ENCODE assay signal across 8 mouse cellular contexts in genomic region chr3:146403770-146404169, GRCm38 (mm10). TPM values are rescaled to one million over a fixed set of nuclear protein-coding genes. Genes with fewer than 3 reads are reported as not detected.
DNase-seq lines count a peak whose midpoint lies in the region; ATAC-seq lines count a peak whose summit lies in the region.

No protein-coding gene starts in this region.

- no peak for DNase-seq in heart, postnatal 14 days
- peak; percentile 47 for DNase-seq in brain, adult 2 months (ENCODE audit: low read depth, low spot score)
- no peak for DNase-seq in midbrain, embryonic 14.5 days
- no peak for DNase-seq in urinary bladder, postnatal 4 days (ENCODE audit: low spot score in 2 of 2)
- DNase-seq in urinary bladder, postnatal 10 days (ENCODE audit: low spot score), result no peak
- DNase-seq in frontal cortex, adult 2 months (ENCODE audit: extremely low spot score in 1 of 2, low spot score in 1 of 2), result no peak

- peaks cover 5 to 16% of the 10 kb centered on the region in 2 experiments for H3K4me1 ChIP-seq in heart, embryonic 14.5 days (ENCODE audit: control insufficient read depth in 2 of 2, insufficient read depth in 2 of 2, low read length in 2 of 2)
- H3K4me1 ChIP-seq in hindbrain, embryonic 13.5 days (replicated peaks), result peaks cover 36% of the 10 kb centered on the region
- peaks cover 25% of the 10 kb centered on the region for H3K4me1 ChIP-seq in midbrain, embryonic 14.5 days (ENCODE audit: control insufficient read depth, insufficient read depth, low read length)

- peak overlapping the region; percentile 3 to 5; a peak in 1 of 4 replicates for H3K27ac ChIP-seq in heart, embryonic 14.5 days (replicated peaks in 1 of 2; ENCODE audit: control insufficient read depth in 1 of 2, insufficient read depth in 1 of 2, low read depth in 2 of 2, low read length in 2 of 2)
- peak overlapping the region; percentile 88 for H3K27ac ChIP-seq in hindbrain, embryonic 13.5 days
- peak overlapping the region; percentile 84; the same call in 1 of the 2 replicates for H3K27ac ChIP-seq in midbrain, embryonic 14.5 days (replicated peaks; ENCODE audit: low read depth, low read length)

- H3K27me3 ChIP-seq in heart, embryonic 14.5 days (ENCODE audit: control insufficient read depth, insufficient read depth, low read length), result no peaks in the 10 kb centered on the region
- H3K27me3 ChIP-seq in hindbrain, embryonic 13.5 days, result 0 out of 2 replicates have a peak, but pooled peaks cover 4% of the 10 kb centered on the region
- no peaks in the 10 kb centered on the region for H3K27me3 ChIP-seq in midbrain, embryonic 14.5 days (ENCODE audit: control insufficient read depth, insufficient read depth, low read length)

- no peaks in the 10 kb centered on the region for H3K36me3 ChIP-seq in heart, embryonic 14.5 days (ENCODE audit: control insufficient read depth, insufficient read depth, low read length)
- H3K36me3 ChIP-seq in hindbrain, embryonic 13.5 days, result no peaks in the 10 kb centered on the region
- no peaks in the 10 kb centered on the region for H3K36me3 ChIP-seq in midbrain, embryonic 14.5 days (ENCODE audit: control insufficient read depth, insufficient read depth, low read length)

- intact Hi-C loops in heart, postnatal 14 days (cut with DNase I), result loop anchor here (5.0 kb wide), 1 partner anchor 119 kb away; the partner anchor contains the start of gene Rpf1

- peak overlapping the region; percentile 73 for H3K4me2 ChIP-seq in heart, embryonic 14.5 days (ENCODE audit: low read length)
- H3K4me2 ChIP-seq in hindbrain, embryonic 13.5 days, result peak overlapping the region; percentile 85
- peak overlapping the region; percentile 81 for H3K4me2 ChIP-seq in midbrain, embryonic 14.5 days (ENCODE audit: low read length)

- ATAC-seq in heart, embryonic 14.5 days (ENCODE audit: insufficient number of reproducible peaks, insufficient read depth, low FRiP score, low read depth), result no peak
- no peak for ATAC-seq in hindbrain, embryonic 13.5 days (ENCODE audit: low FRiP score)
- no peak for ATAC-seq in midbrain, embryonic 14.5 days (ENCODE audit: low FRiP score, low TSS enrichment)

- H3K4me3 ChIP-seq in heart, embryonic 14.5 days (ENCODE audit: control insufficient read depth in 1 of 2, insufficient read depth in 1 of 2, low read depth in 1 of 2, low read length in 2 of 2), result peak overlapping the region; percentile 57 to 91
- H3K4me3 ChIP-seq in hindbrain, embryonic 13.5 days, result peak overlapping the region; percentile 88
- peak overlapping the region; percentile 96 for H3K4me3 ChIP-seq in midbrain, embryonic 14.5 days (replicated peaks; ENCODE audit: low read depth, low read length)

- H3K9ac ChIP-seq in heart, embryonic 14.5 days (ENCODE audit: low read length), result peak overlapping the region; percentile 89
- H3K9ac ChIP-seq in hindbrain, embryonic 13.5 days, result peak overlapping the region; percentile 76
- peak overlapping the region; percentile 93 for H3K9ac ChIP-seq in midbrain, embryonic 14.5 days (replicated peaks; ENCODE audit: low read length)

- H3K9me3 ChIP-seq in heart, embryonic 14.5 days (ENCODE audit: control insufficient read depth, low read length), result peaks cover 5% of the 10 kb centered on the region; the same call in 1 of the 2 replicates
- H3K9me3 ChIP-seq in hindbrain, embryonic 13.5 days, result 0 out of 2 replicates have a peak, but pooled peaks cover 8% of the 10 kb centered on the region
- H3K9me3 ChIP-seq in midbrain, embryonic 14.5 days (ENCODE audit: control insufficient read depth, low read length), result no peaks in the 10 kb centered on the region

- 39% methylated on average over 3 of the region's 3 CpGs for WGBS in heart, embryonic 14.5 days
- WGBS in hindbrain, embryonic 13.5 days, result 52% methylated on average over 3 of the region's 3 CpGs
- WGBS in midbrain, embryonic 14.5 days, result 46% methylated on average over 3 of the region's 3 CpGs

RNA-seq across cellular contexts. Expression of gene Ssx2ip, which starts 0.7 kb away (rescaled TPM):
- polyA plus RNA-seq in heart, embryonic 14.5 days (2014; fragmentation: Nextera tagmentation; extraction: Ambion mirVana), result 17.1 and 19.6 TPM in 2 replicates
- total RNA-seq in heart, postnatal 14 days (2021), result 10 to 100 TPM in 1 of 2 experiments, 1 to 10 TPM in 1; 8.9 to 11.0 TPM
- polyA plus RNA-seq in hindbrain, embryonic 13.5 days (2015; fragmentation: Nextera tagmentation; extraction: Ambion mirVana), result 13.3 and 14.4 TPM in 2 replicates
- 13.1 and 18.9 TPM in 2 replicates for polyA plus RNA-seq in midbrain, embryonic 14.5 days (2014; fragmentation: Nextera tagmentation; extraction: Ambion mirVana)
- 38.1 and 38.9 TPM in 2 replicates for polyA plus RNA-seq in frontal cortex, adult 2 months (2012; rRNA removed)

RNA-seq across cellular contexts. Expression of gene Ctbs, which starts 45.8 kb away (rescaled TPM):
- polyA plus RNA-seq in heart, embryonic 14.5 days (2014; fragmentation: Nextera tagmentation; extraction: Ambion mirVana), result 11.3 and 11.5 TPM in 2 replicates
- 1 to 10 TPM; 4.0 to 4.7 TPM for total RNA-seq in heart, postnatal 14 days (2021)
- 4.6 and 5.1 TPM in 2 replicates for polyA plus RNA-seq in hindbrain, embryonic 13.5 days (2015; fragmentation: Nextera tagmentation; extraction: Ambion mirVana)
- 3.0 and 3.8 TPM in 2 replicates for polyA plus RNA-seq in midbrain, embryonic 14.5 days (2014; fragmentation: Nextera tagmentation; extraction: Ambion mirVana)
- polyA plus RNA-seq in frontal cortex, adult 2 months (2012; rRNA removed), result 5.1 and 6.0 TPM in 2 replicates

Comparison
In these comparisons a context has a peak if more than half of its experiments do, and no peak if none do; other contexts are left out.
1. H3K27ac ChIP-seq: peak in every context shown above with its lines; median percentile 88 in hindbrain, embryonic 13.5 days; 84 in midbrain, embryonic 14.5 days; 4 in heart, embryonic 14.5 days.